Mouse (Mus musculus): ENCODE results near the gene Ankrd11. TPM values are rescaled to one million over a fixed set of nuclear protein-coding genes. Genes with fewer than 3 reads are reported as not detected.

Gene Ankrd11
- total RNA-seq, 1 experiment from 2014 or later, result 90.6 TPM

DNA sequence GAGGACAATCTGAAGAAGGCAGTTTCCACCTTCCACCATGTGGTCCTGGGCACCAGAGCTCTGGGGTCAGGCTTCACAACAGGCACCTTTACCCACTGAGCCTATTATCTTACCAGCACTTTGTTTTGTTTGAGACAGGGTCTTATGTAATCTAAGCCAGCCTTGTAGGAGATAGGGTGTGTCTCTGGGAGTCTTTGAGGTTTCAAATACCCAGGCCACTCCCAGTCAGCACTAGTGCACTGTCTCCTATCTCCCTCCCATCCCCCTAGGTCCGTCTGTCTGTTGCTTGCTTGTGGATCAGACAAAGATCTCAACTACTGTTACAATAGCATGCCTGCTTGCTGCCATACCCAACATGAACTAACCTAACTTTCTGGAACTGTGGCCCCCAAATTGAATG lies 81.1 kb downstream of the Ankrd11 start:
- DNase-seq, result no peak

DNA sequence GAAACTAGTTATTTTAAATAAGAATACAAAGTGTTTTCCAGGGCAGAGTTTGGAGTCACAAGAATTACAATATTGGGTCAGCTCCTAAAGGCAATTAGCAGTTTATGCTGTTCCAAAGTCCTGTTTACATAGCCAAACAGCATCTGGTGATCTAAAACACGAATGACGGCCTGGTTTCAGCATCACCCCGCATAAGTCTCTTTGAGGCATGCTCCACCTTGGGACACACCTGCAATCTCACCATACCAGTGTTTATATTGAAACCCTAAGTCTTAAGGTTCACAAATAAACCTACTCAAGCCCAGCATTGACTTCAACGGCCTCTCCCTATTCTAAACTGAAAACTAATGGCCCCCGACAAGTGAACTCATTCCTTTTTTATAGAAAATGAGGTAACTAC lies 81.8 kb downstream of the Ankrd11 start:
- no peak for DNase-seq

DNA sequence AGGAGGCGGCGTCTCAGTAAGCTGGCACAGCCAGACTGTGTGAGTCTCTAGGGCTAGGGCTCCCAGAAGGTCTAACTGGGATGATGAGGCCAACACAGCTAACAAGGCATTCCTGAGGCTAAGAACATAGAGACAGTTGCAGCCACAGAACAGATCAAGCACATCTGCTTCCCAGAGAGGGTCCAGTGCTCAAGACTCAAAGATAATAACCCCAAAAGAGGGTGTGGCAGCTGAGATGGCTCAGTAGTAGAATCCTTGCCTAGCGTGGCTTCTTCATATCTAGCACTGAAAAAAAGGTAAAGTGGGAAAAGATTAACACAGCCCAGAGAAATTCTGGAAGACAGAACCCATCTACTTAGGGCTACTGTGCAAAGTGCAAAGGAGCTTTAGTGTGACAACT lies 86.1 kb downstream of the Ankrd11 start:
- DNase-seq, result peak; percentile 19

DNA sequence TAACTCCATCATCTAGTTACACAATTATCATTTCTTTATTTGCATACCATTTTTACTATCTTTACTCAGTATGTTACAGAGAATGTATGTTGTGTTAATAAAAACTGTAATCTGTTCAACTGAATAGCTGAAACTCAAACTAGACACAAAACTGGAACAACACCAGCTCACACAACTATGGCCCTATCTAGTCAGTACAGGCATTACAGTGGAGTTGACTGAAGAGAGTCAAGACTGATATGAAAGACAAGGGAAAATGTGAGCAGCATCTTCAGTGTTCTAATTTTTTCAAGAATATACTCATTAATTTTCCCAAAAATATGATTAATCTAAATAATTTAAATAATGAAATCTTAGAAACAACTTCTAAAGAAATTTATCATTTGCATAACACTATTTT lies 86.9 kb downstream of the Ankrd11 start:
- DNase-seq, result no peak

DNA sequence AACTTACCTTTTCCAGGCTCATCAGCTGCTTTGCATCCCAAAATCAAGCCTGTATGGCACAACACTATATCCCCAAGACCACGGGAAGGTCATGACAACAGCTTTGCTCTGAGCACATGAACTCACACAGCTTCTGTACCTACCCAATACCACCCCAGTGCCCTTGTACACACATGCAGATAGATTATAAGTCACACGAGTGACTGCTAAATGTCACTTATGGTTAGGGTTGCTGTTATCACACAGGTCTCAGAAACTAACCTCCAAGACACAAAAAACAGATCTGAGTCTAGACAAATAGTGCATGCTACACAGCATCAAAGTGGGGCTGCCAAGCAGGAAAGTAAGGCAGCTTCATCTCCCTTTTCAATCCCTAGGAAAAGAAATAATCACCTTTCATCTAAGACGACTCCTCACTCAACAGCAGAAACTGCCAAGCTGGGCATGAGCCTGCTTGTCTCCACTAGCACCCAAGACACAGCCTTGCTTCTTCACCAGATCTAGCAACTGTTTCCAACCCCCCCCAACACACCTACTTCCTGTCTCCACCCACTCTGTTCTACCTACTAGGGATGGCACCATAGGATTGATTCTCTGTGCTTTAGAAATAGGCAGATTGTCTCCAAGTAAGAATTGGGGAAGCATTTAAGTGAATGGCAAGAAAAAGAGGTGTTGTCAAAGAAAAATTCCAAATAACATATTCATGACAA lies 87.8 kb downstream of the Ankrd11 start:
- DNase-seq, result no peak

DNA sequence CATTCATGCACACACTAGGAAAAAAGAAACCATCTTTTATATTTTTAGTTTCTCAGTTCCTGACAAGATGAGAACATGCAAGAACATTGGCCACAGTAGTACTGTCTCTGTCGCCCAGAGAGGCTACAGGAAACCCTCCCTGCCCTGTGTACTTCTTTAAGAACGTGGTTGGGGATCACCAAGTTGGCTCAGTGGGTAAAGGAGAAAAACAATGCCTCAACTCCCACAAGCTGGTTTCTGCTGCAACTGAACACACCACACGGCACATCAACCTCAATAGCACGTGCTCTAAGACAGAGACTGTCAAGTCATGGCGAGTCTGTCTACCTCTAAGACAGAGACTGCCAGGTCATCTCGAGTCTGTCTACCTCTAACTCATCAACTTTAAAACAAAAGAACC lies 89.0 kb downstream of the Ankrd11 start:
- no peak for DNase-seq

DNA sequence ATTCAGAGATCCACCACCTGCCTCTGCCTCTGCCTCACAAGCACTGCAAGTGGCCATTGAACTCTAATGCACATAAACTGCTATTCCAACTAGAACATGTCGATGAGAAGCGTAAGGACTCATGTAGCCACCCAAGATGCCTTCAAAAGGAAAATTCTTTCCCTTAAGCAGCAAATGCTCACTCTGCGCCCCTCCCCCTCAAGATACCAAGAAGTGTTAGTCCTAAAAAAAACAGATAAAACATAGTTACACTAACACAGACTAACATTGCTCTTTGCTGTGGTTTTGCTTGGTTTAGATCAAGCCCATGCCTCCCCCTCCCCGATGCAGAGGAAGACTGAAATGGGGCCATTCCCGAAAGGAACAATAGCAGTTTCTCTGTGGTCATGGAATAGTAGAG lies 90.6 kb downstream of the Ankrd11 start:
- no peak for DNase-seq

DNA sequence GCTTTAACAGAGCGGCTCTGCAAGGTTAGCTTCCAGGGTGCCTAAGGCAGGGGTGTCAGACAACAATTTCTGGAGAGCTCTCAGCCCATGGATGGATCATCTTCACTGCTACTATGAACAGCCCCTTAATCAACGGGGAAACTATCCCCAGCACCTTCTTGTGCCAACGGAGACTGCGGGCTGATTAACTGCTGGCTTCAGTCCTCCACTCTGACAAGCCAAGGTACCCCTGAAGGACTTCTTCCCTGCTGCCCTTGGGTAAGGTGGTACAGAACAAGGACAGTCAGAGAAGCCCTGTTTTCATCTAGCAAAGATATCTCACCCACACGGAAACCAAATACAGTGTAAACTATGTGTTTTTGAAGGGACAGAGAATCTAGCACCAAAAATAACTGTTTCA lies 92.4 kb downstream of the Ankrd11 start:
- peak; percentile 48 for DNase-seq

DNA sequence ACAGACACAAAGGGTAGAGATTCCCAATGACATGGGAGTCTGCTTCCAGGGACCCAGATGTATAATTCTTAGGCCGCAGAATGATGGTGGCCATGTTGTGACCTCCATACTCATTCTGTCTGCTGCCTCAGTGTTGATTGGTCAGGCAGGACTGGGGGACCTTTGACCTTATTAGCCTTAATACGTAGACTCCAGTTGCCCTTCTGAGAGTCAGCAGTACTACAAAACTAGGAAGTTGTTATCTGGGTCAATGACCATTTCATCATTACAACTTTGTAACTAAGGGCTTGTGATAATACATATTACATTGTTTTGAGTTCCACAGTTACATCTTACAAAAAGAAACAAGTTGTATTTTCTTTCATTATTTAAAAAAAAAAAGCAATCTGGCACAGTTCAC lies 96.3 kb downstream of the Ankrd11 start:
- no peak for DNase-seq

DNA sequence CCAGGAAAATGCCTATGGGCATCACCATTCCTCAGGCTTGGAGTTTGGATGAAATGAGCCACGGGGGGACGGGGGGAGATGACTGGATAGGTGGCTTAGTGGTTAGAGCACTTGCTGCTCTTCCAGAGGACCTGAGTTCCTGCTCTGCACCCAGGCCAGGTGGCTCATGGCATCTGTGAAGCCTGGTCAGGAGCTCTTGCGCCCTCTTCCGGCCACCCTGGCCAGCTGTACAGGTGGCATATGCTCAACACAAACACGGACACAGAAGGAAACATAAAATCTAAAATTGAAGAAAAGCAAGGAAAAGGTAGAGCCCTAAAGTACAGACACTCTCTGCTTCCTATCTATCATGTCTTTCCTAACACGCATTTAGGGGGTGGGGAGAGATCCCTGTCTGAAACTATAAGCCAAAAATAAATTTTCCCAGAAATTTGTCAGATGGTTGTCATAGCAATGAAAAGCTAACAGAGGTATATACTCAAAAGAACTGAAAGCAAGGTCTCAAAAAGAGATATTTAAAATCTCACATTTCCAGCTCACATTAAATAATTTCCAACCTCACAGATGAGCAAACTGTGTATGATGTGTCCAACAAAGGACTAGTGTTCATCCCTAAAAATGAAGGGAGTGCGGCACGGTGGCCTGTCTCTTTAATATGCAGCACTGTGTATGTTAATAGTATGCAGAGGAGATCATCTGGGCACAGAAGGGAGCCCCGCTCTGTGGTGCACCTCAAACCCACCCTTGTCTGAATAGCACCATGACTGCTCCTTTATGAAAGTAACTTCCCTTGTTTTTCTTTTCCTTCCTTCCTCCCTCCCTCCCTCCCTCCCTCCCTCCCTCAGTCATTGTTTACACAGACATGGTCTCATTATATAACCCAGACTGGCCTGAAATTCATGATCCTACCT lies 99.0 kb downstream of the Ankrd11 start:
- DNase-seq, result peak; percentile 48

DNA sequence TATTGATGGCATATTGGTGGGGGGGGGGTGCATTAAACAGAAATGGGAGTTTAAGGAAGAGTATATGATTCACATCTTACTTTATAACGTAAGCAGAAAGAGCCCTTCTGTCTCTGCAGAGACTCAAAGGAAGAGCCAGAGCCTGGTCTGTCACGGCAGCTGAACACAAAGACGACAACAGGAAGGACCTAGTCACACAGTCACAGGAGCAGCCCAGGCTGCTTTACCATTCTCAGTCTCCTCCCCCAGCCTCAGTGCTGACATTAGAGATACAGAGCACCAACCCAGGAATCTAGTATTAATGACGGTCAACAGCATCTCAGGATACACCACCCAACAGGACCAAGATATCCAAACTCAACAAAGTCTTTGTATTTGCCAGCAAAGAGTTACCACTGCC lies 103.5 kb downstream of the Ankrd11 start:
- no peak for DNase-seq

DNA sequence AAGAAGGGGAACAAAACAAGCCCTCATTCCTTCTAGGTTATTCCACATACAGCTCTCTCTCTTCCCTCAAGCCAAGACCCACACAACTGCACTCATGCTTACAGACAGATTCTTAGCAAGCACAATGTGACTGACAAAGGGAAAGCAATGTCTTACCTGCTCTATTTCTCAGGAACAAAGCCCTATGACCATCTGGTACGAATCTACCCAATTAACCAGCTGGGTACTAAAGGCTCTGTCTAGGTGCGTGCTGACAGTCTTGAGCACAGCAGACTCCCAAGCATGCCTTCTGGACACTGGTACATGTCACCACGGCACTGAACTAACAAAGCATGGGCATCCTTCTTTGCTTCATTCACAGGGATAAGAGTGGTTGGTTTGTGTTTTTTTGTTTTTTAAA lies 103.9 kb downstream of the Ankrd11 start:
- no peak for DNase-seq

DNA sequence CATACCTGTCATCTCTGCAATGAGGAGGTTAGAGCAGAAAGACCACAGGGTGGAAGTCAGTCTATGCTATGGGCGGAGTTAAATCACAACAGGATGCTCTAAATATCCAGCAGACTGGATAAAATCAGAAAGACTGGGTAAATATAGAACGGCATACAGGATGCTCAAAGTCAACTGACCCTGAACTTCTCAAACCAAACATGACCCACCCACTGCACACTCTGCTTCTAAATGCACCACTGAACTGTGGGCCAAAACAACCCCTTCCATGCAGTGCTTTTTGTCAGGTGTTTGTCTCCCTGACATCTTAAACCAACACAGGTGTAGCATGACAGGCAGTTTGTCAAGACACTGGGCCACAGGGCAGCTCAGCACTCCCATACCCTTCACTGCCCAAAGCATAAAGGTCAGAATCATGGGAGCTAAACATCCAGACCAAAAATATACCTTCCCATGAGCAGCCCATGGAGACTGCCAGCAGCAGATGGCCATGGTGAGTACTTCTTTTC lies 104.5 kb downstream of the Ankrd11 start:
- no peak for DNase-seq

DNA sequence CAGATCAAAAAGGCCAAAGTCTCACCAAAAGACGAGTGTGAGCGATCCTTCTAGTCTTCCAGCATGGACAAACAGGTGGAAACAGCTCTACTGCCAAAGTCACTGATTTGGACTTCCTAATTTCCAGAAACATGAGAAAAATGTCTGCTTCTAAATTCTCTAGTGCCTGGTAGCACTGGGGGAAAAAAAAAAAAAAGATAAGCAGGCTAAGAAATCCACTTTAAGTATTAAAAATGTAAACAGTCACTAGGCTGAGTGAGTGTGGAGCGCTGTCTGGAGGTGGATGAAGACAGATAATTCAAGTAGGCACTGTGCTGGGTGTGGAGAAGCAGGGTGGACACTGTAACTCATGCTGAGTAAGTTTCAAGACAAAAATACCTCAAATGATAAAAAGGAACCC lies 106.2 kb downstream of the Ankrd11 start:
- no peak for DNase-seq

DNA sequence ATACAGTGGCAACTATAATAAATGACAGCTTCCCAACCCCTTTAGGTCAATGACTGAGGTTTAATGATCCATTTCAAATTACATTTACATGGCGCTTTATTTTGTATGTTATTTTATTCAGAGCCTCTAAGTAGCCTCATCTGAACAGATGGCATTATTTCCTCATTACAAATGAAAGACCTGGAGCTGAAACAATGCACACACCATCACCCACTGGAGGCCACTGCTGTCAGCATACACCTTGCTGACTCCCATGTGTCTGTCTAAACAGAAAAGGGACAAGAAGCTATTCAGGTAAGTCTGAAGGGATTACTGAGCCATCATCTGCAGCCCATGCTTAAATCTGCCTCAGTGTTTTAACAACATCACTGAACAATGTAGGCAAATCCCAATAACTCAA lies 107.0 kb downstream of the Ankrd11 start:
- no peak for DNase-seq

DNA sequence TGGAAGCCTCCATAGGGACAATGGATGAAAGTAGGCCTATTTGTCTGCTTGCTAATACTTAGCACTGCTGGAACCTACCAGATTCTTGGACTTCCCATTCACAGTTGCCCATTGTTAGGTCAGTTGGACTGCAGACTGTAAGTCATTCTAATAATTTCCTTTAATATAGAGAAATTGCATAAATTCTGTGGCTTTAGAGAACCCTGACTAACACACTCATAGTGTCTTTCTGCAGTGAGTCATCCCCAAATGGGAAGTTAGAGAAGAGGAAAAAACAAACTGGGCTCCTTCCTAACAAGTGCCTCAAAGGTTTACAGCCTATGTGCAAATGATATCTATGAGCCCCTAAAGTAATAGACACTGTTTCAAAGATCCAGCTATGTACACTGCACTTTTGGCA lies 108.1 kb downstream of the Ankrd11 start:
- no peak for DNase-seq

DNA sequence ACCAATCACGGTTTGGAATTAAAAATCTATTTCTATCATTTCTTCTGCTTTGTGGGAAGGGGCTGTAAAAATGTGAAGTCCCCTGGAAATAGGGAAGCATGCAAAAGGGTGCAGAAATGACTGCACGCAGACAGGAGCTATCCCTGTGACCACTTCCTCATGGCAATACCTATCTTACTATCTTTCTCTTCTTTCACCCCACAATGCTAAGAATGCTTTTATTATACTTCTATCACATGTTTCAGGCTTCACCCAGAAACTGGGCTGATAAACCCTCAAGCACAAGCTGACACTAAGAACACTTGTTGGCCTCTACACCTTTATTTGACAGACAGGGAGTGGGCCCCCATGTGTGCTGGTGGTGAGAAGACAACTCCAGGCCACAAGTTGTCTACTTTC lies 109.5 kb downstream of the Ankrd11 start:
- DNase-seq, result no peak

DNA sequence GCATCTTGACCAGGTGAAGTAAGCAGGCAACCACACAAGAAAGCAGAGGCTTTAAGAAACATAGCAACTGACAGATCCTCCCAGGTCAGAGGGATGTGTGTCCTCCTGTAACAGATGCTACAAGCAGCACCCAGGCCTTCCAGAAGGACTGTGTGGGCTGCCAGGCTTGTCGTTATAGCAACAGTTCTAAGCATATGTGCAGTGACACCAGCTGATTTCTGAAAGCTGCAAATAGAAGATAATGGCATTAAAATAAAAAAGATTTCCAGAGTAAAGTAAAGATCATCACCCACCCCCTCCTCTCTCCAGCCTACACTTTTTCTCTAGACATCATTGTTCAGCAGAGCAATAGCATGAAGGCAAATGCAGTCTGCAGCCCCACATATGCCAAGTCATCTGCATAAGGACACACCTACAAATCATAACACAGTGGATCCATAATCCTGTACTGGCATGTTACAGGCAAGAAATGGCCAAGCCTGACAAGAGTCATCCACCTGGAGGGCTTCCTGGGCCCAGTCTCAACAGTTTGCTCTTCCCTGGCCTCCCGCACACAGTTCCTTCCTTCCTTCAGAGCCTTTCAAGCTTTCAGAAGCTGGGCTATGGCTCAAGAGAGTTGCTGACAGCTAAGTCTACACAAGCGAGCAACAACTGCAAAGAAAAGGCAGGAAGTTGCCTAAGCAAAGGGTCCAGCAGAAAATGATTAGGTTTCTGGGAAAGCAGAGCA lies 110.1 kb downstream of the Ankrd11 start:
- DNase-seq, result no peak

DNA sequence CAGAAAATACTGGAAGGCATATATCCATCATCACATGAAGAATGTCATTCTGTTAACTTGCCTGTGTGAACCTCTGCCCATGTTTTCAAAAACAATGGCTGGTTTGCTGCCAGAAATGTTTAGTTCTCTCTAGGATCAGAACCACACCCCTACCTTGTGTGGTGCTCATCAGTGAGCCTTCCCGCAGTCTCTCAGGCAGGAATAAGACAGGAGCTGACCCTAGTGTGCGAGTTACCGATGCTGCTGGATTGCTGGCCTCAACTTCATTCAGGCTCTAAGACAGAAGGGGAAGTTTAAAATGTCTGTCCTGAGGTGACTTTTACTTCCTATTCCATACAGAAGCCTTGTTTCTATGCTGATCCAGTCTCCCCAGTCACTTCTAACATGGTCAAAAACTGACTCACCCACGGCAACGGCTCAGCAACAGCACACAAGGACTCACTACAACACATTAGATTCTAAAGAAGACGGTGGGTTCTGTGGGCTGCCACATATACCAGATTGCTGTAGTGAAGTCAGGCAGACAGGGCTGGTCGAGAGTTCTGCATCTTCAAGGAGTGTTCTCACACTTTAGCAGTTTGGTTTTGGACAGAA lies 113.3 kb downstream of the Ankrd11 start:
- no peak for DNase-seq

DNA sequence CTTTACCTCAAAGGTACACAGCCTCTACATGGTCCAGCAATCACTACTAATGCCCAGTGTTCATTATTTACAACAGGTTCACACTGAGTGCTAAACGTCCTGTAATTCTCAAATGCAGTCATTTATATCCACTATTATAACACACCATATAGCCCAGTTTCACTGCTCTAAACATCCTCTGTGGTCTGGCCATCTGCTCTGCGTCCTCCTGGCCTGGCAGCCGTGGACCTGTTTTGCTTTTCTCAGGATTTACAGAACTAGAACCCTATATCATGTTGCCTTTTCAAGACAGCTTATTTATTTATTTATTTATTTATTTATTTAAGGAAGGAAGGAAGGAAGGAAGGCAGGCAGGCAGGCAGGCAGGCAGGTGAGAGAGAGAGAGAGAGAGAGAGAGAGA lies 114.2 kb downstream of the Ankrd11 start:
- DNase-seq, result no peak

DNA sequence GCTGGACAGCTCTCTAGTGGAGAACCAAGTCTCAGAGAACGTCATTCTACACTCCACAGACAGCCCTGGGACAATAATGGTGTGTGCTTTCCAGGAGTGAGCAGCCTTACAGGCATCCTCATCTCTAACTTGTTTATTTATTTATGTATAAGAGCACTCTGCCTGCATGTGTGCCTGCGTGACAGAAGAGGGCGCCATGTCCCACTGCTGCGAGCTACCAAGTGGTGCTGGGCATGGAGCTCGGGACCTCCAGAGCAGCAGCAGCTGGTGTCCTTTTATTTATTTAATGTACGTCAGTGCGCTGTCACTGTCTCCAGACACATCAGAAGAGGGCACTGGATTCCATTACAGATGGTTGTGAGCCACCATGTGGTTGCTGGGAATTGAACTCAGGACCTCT lies 115.3 kb downstream of the Ankrd11 start:
- DNase-seq, result peak; percentile 47

DNA sequence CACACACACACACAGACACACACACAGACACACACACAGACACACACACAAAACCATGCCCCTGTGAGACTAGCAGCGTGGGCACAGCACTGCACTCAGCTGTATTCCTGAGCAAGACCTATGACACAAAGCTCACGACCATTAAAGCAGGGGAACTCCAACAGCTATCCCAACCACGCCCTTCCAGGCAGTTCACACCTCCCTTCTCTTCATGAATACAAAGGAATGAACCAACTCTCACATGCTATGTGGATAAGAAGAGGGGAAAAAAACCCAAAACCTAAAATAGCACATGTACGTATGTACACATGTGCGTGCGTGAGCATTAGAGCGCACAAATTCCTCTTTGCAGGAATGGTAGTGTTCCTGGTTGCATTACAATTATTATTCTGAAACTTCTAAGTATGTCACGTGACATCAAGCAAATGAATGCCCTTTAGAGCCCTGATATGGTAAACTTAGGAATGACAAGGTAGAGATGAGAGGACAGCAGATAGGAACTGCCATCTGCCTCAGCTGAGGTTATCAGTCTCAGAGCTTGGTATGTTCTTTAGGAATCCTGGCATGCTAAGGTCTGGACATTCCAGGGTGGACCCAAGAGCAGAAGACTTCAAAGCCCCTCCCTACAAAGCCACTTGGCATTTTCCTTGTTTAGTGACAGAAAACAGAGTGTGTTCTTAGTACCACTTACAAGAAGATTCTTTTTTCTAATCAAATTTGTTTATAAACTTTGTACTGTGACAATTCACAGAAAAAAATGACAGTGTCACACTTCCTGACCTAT lies 115.9 kb downstream of the Ankrd11 start:
- DNase-seq, result no peak
